Mouse (Mus musculus): ENCODE measurements around the gene Olfr891. TPM values are rescaled to one million over a fixed set of nuclear protein-coding genes. Genes with fewer than 3 reads are reported as not detected.

Olfr891 gene
- not detected in 2 replicates for polyA plus RNA-seq (2015; fragmentation: Nextera tagmentation; extraction: Ambion mirVana)

DNA sequence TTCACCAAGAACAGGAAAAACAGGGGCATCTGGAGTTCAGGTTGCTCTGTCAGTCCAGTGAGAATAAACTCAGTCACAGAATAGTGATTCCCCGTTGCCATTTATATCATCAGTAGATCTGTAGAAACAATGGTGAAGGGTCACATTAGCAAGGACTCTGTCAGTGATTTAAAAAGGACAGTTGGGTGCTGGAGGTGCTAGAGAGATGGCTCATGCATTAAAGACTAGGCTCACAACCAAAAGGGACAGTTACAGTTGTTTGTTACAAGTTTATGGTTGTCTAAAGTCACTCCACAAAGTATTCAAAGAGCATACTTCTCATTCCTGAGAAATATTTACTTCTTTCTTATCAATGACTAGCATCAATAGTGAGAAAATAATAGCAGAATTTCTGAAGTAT, at the start of gene Olfr891:
TSS of gene Olfr891 (minus strand) at position 101 of the 400 bp plus-strand sequence.

GRCm38 (mm10) chr9:38217755-38218154, 37.1 kb upstream of the Olfr891 start, which contains the start of gene Olfr894:
Gene Olfr894, plus strand, starts transcription at chr9:38218055.

DNA sequence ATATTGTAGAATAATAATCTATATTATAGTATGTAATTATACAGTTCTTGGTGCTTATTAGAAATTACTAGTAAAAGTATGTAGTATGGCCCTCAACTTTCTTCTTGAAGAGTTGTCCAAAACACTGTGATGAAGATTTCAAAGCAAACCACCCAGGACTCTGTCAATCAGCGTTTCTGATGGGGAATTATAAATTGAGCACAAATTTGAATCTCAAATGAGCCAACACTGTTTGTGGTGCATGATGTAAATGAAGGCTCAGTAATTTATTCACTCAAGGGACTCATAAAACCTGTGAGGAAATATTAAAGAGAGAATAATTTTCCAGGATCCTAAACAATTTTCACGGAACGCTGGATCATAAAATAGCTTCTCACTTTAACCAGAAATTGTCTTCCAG, 27.4 kb upstream of the Olfr891 start, which contains the start of gene Olfr893:
TSS of gene Olfr893 (plus strand) at position 301 of the 400 bp plus-strand sequence.

GRCm38 (mm10) chr9:38142217-38142616, 38.4 kb downstream of the Olfr891 start, which contains the start of gene Olfr890:
Gene Olfr890, plus strand, starts transcription at chr9:38142517.

Other genes starting within 250 kb of the Olfr891 start
- gene Olfr881, start 189.0 kb downstream of the Olfr891 start, polyA plus RNA-seq (2015; fragmentation: Nextera tagmentation; extraction: Ambion mirVana), result not detected in 2 replicates
- gene Olfr883, start 155.0 kb downstream of the Olfr891 start, polyA plus RNA-seq (2015; fragmentation: Nextera tagmentation; extraction: Ambion mirVana), result not detected in 2 replicates
- not detected in 2 replicates for gene Olfr884, start 134.3 kb downstream of the Olfr891 start, polyA plus RNA-seq (2015; fragmentation: Nextera tagmentation; extraction: Ambion mirVana)
- not detected in 2 replicates for gene Olfr885, start 119.5 kb downstream of the Olfr891 start, polyA plus RNA-seq (2015; fragmentation: Nextera tagmentation; extraction: Ambion mirVana)
- gene Olfr887, start 96.7 kb downstream of the Olfr891 start, polyA plus RNA-seq (2015; fragmentation: Nextera tagmentation; extraction: Ambion mirVana), result not detected in 2 replicates
- not detected in 2 replicates for gene Olfr888, start 72.7 kb downstream of the Olfr891 start, polyA plus RNA-seq (2015; fragmentation: Nextera tagmentation; extraction: Ambion mirVana)
- 0.02 and 0.03 TPM in 2 replicates for gene Olfr889, start 65.6 kb downstream of the Olfr891 start, polyA plus RNA-seq (2015; fragmentation: Nextera tagmentation; extraction: Ambion mirVana)
- gene Olfr890, start 38.3 kb downstream of the Olfr891 start, polyA plus RNA-seq (2015; fragmentation: Nextera tagmentation; extraction: Ambion mirVana), result not detected in 2 replicates
- not detected in 2 replicates for gene Olfr893, start 27.5 kb upstream of the Olfr891 start, polyA plus RNA-seq (2015; fragmentation: Nextera tagmentation; extraction: Ambion mirVana)
- gene Olfr894, start 37.2 kb upstream of the Olfr891 start, polyA plus RNA-seq (2015; fragmentation: Nextera tagmentation; extraction: Ambion mirVana), result not detected in 2 replicates
- not detected in 2 replicates for gene Olfr143, start 72.0 kb upstream of the Olfr891 start, polyA plus RNA-seq (2015; fragmentation: Nextera tagmentation; extraction: Ambion mirVana)
- gene Olfr895, start 87.0 kb upstream of the Olfr891 start, polyA plus RNA-seq (2015; fragmentation: Nextera tagmentation; extraction: Ambion mirVana), result not detected in 2 replicates
- gene Olfr896-ps1, start 110.3 kb upstream of the Olfr891 start, polyA plus RNA-seq (2015; fragmentation: Nextera tagmentation; extraction: Ambion mirVana), result not detected in 2 replicates
- gene Olfr25, start 148.2 kb upstream of the Olfr891 start, polyA plus RNA-seq (2015; fragmentation: Nextera tagmentation; extraction: Ambion mirVana), result not detected in 2 replicates
- gene Olfr898, start 167.6 kb upstream of the Olfr891 start, polyA plus RNA-seq (2015; fragmentation: Nextera tagmentation; extraction: Ambion mirVana), result not detected in 2 replicates
- not detected in 2 replicates for gene Olfr250, start 186.1 kb upstream of the Olfr891 start, polyA plus RNA-seq (2015; fragmentation: Nextera tagmentation; extraction: Ambion mirVana)
- not detected in 2 replicates for gene Olfr251, start 196.3 kb upstream of the Olfr891 start, polyA plus RNA-seq (2015; fragmentation: Nextera tagmentation; extraction: Ambion mirVana)
- not detected in 2 replicates for gene Olfr147, start 220.9 kb upstream of the Olfr891 start, polyA plus RNA-seq (2015; fragmentation: Nextera tagmentation; extraction: Ambion mirVana)
- gene Olfr901, start 248.6 kb upstream of the Olfr891 start, polyA plus RNA-seq (2015; fragmentation: Nextera tagmentation; extraction: Ambion mirVana), result not detected in 2 replicates